Mouse (Mus musculus) liver, embryonic 11.5 days (tissue): ENCODE measurements around the gene Mrps17. TPM values are rescaled to one million over a fixed set of nuclear protein-coding genes. Genes with fewer than 3 reads are reported as not detected.

Experiments
- ATAC-seq: fragments of 200-750 bp; cut with Nextera tagmentation; replicated peaks from 2 replicates; pipeline ENCODE4 v1.8.0; 2017; ENCODE audit warnings: moderate number of reproducible peaks, mild to moderate bottlenecking, moderate TSS enrichment, moderate library complexity; ENCODE audit not compliant: low FRiP score
- DNase-seq: peaks from one replicate; pipeline ENCODE4 v3.0.0-alpha.2; 2017; ENCODE audit warnings: low spot score
- H3K27ac ChIP-seq: fragments of 300-500 bp; sonication (generic); 2 replicates; pipeline ENCODE4 v1.5.1; 2014; ENCODE audit warnings: mild to moderate bottlenecking, low read depth, low read length, control low read depth
- H3K27me3 ChIP-seq: fragments of 300-500 bp; sonication (generic); replicated peaks from 2 replicates; pipeline ENCODE4 v1.6.1; 2014; ENCODE audit warnings: low read length, mixed read lengths; ENCODE audit not compliant: control insufficient read depth, insufficient read depth
- H3K36me3 ChIP-seq: fragments of 300-500 bp; sonication (generic); 2 replicates; pipeline ENCODE4 v1.6.1; 2014; ENCODE audit warnings: mild to moderate bottlenecking, low read length, moderate library complexity, mixed read lengths; ENCODE audit not compliant: control insufficient read depth, insufficient read depth
- H3K4me1 ChIP-seq: fragments of 300-500 bp; sonication (generic); replicated peaks from 2 replicates; pipeline ENCODE4 v1.6.1; 2014; ENCODE audit warnings: low read length, mixed read lengths; ENCODE audit not compliant: control insufficient read depth, insufficient read depth
- H3K4me2 ChIP-seq: fragments of 300-500 bp; sonication (generic); 2 replicates; pipeline ENCODE4 v1.6.1; 2014; ENCODE audit warnings: mild to moderate bottlenecking, control low read depth, moderate library complexity
- H3K4me3 ChIP-seq: fragments of 300-500 bp; sonication (generic); 2 replicates; pipeline ENCODE4 v1.5.1; 2014; ENCODE audit warnings: low read depth, low read length, control low read depth
- H3K9ac ChIP-seq: fragments of 300-500 bp; sonication (generic); 2 replicates; pipeline ENCODE4 v1.6.1; 2014; ENCODE audit warnings: low read depth, low read length, control low read depth
- H3K9me3 ChIP-seq: fragments of 300-500 bp; sonication (generic); 2 replicates; pipeline ENCODE4 v1.6.1; 2016; ENCODE audit warnings: low read length, inconsistent platforms, mixed read lengths; ENCODE audit not compliant: control insufficient read depth
- WGBS: fragments of 180-500 bp; shearing (Covaris S2); extraction: QIAGEN DNeasy Blood & Tissue Kit; methylation state at CpG from one replicate; pipeline ENCODE4 v1.1.7; 2014; 5-methylcytosine and 5-hydroxymethylcytosine counted together
- polyA plus RNA-seq: library from polyadenylated mRNA; unstranded; fragments of >200 nt; fragmentation: Nextera tagmentation; extraction: Ambion mirVana; gene quantifications from 2 replicates; pipeline ENCODE4 v1.2.1, GENCODE M21; 2014

Gene Mrps17
- polyA plus RNA-seq, 1 experiment from 2014 or later, result 221 TPM

DNA sequence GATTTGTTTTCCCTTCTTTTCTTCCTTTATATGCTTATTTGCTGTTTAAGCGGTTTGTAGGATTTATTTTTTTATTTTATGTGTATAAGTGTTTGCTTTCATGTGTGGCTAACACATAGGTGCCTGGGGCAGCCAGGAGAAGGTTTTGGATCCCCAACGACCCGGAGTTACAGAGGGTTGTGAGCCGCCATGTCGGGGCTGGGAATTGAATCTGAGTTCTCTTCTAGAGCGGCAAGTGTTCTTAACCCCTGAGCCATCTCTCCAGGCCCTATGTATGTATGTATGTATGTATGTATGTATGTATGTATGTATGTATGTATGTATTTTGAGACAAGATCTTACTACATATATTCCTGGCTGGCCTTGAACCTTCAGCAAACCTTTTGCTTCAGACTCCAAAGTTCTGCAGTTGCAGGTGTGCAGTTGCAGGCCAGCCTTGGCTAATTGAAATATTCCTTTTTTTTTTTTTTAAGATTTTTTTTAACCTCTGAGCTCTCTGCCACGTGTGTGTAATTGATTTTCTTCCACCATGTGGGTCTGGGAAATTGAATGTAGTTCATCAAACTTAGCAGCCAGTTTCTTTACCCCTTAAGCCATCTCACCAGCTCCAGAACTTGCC is 10.6 kb downstream of the Mrps17 start:
- Histone ChIP-seq H3K4me2 (peak overlapping the region; percentile 64), H3K4me3 (peak overlapping the region; percentile 85), H3K4me1 (peaks cover 52% of the 10 kb centered on the region), H3K9me3 (no peaks in the 10 kb centered on the region), H3K36me3 (no peaks in the 10 kb centered on the region), H3K27me3 (no peaks in the 10 kb centered on the region), H3K27ac (peak overlapping the region; percentile 99), H3K9ac (peak overlapping the region; percentile 96)
- DNase-seq, result no peak
- ATAC-seq, result no peak
- 20% methylated on average over 7 of the region's 7 CpGs for WGBS

DNA sequence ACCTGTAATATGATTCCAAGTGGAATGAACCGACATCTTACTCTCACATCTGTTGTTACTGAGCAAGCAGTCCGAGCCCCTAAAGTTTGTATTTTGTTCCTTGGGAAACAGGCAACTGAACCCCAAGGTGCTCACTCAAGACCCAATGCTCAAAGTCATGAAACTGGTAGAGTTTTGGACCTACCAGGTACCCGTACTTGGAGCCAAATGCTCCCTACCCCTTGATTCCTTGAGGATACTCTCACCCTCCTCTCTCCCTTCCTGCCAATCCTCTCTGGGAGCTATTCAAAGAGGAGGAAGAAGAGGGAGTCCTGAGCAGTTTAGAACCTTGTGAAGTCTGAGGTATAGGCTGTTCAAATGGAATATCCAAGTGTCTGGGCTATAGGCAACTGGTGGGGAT is 11.5 kb downstream of the Mrps17 start:
- no peak overlapping the region for H3K9ac ChIP-seq
- peak overlapping the region; percentile 62 for H3K27ac ChIP-seq
- DNase-seq (no peak), ATAC-seq (no peak)
- H3K36me3 ChIP-seq, result no peaks in the 10 kb centered on the region
- 77% methylated on average over 3 of the region's 3 CpGs for WGBS
- H3K4me3 ChIP-seq, result peak overlapping the region; percentile 85
- peaks cover 57% of the 10 kb centered on the region for H3K4me1 ChIP-seq
- H3K27me3 ChIP-seq, result no peaks in the 10 kb centered on the region
- H3K9me3 ChIP-seq, result no peaks in the 10 kb centered on the region
- peak overlapping the region; percentile 64 for H3K4me2 ChIP-seq

DNA sequence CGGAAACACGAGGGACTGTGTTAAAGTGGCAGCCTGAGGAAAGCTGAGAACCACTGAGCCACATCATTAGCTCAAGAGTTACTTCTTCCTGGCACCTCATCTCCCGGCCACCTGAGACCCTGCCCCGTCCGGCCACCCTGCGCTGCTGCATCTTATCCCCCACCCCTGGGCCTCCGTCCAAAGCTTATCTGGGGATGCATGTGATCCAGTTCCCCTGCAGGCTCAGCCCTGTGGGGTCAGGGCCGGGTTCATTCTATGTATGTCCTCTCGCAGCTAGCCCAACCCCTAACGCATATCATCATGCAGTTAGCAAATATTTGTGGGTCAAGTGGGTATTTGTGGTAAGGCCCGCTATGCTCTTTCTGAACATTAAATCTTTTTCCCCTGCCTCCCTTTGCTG is 14.0 kb downstream of the Mrps17 start:
- H3K4me3 ChIP-seq, result no peak overlapping the region; the same call in 1 of the 2 replicates
- H3K9me3 ChIP-seq, result no peaks in the 10 kb centered on the region
- H3K27me3 ChIP-seq, result no peaks in the 10 kb centered on the region
- H3K4me1 ChIP-seq, result peaks cover 49% of the 10 kb centered on the region
- DNase-seq (peak; percentile 54), ATAC-seq (peak; percentile 47)
- peak overlapping the region; percentile 52 for H3K4me2 ChIP-seq
- 30% methylated on average over 11 of the region's 11 CpGs for WGBS
- peak overlapping the region; percentile 31 for H3K9ac ChIP-seq
- no peaks in the 10 kb centered on the region for H3K36me3 ChIP-seq
- H3K27ac ChIP-seq, result peak overlapping the region; percentile 65

DNA sequence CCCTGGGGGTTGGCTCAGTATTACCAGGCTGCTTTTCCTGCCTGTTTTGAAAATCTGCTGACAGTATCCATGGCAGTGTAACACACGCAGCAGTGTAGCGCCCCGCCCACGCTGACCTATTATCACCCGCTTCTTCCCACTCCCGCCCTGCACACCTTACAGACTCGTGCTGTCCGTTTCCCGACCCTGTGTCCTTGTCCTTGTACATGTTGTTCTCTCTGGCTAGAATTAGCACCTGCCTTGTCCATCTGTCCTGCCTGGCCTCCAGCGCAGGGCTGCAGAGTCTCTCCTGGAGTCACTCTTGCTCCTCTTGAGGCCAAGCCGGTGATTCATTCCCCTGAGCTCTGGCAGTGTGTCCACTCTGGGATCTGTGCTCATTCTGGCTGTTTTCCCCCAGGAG is 15.0 kb downstream of the Mrps17 start:
- peak overlapping the region; percentile 31 for H3K9ac ChIP-seq
- peak; percentile 67 for ATAC-seq
- H3K36me3 ChIP-seq, result peaks cover 4% of the 10 kb centered on the region; the same call in 1 of the 2 replicates
- 54% methylated on average over 11 of the region's 11 CpGs for WGBS
- H3K27ac ChIP-seq, result peak overlapping the region; percentile 65
- H3K9me3 ChIP-seq, result no peaks in the 10 kb centered on the region
- DNase-seq, result no peak
- H3K4me3 ChIP-seq, result 0 out of 2 replicates have a peak overlapping the region, but pooled peaks have one; percentile 1
- peaks cover 49% of the 10 kb centered on the region for H3K4me1 ChIP-seq
- H3K27me3 ChIP-seq, result no peaks in the 10 kb centered on the region
- peak overlapping the region; percentile 52 for H3K4me2 ChIP-seq

DNA sequence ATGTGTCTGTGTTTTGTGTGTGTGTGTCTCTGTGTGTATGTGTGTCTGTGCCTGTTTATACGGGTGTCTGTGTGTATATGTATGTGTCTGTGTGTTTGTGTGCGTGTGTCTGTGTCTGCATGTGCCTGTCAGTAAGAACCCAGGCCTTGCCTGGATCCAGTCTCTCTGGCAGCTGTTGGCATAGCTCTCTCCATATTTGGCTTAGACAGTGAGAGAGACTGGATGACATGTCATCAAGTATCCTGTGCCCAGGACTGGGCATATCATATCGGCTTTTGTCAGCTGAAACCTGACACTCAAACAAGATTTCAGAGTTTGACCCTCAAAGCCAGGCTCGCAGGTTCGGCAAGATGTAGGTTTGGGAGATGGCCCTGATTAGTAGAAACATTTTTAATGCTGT is 15.7 kb downstream of the Mrps17 start:
- Histone ChIP-seq H3K36me3 (peaks cover 4% of the 10 kb centered on the region; the same call in 1 of the 2 replicates), H3K4me1 (peaks cover 48% of the 10 kb centered on the region), H3K9ac (peak overlapping the region; percentile 31), H3K4me3 (no peak overlapping the region), H3K27ac (peak overlapping the region; percentile 48; the same call in 1 of the 2 replicates), H3K27me3 (no peaks in the 10 kb centered on the region), H3K4me2 (no peak overlapping the region; the same call in 1 of the 2 replicates), H3K9me3 (no peaks in the 10 kb centered on the region)
- DNase-seq (no peak), ATAC-seq (no peak)
- WGBS, result 66% methylated on average over 5 of the region's 5 CpGs

DNA sequence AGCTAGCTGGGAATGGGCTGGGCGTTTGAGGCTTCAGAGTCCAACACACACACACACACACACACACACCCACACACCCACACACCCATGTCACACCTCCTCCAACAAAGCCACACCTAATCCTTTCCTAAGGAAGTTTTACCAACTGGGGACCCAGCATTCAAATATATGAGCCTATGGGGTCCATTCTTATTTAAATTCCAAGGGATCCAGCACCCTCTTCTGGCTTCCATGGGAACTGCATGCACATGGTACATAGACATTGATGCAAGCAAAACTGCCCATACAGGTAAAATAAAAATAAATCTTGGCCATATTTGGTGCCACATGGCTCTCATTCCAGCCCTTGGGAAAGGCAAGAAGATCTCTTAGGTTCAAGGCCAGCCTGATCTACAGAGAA is 25.7 kb downstream of the Mrps17 start:
- DNase-seq, result no peak
- no peak overlapping the region for H3K4me3 ChIP-seq
- peaks cover 10% of the 10 kb centered on the region; the same call in 1 of the 2 replicates for H3K36me3 ChIP-seq
- ATAC-seq, result no peak
- H3K27ac ChIP-seq, result no peak overlapping the region
- no peak overlapping the region for H3K4me2 ChIP-seq
- no peak overlapping the region for H3K9ac ChIP-seq
- no peaks in the 10 kb centered on the region for H3K27me3 ChIP-seq
- H3K9me3 ChIP-seq, result no peaks in the 10 kb centered on the region
- WGBS, result 89% methylated on average over 1 of the region's 1 CpGs
- H3K4me1 ChIP-seq, result peaks cover 22% of the 10 kb centered on the region

DNA sequence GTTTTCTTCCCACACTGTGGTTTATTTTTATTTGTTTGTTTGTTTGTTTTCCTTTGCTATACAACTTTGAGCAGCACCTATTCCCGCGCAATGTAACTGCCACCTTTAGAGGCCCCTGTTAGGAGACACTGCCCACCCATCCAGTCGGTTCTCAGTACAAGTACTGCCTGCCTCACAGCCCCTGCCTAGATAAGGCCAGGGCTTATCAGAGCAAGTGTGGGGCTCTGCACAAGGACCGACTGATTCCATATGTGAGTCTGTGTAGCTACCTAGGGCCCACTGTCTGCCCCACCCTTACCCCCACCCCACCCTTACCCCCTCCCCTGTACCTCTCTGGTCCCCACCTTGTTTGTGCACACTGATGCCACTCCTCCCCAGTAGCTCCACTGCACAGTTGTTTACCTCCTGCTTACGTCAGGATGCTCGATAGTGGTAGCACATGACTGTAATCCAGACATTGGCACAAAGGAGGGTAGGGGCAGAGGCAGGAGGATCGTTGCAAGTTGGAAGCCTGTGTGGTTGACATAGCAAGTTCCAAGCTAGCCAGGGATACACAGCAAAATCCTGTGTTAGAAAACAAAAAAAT is 27.7 kb downstream of the Mrps17 start:
- H3K27me3 ChIP-seq, result no peaks in the 10 kb centered on the region
- DNase-seq, result peak; percentile 43
- peak overlapping the region; percentile 33 for H3K4me2 ChIP-seq
- peak; percentile 97 for ATAC-seq
- peaks cover 22% of the 10 kb centered on the region for H3K4me1 ChIP-seq
- H3K36me3 ChIP-seq, result peaks cover 17% of the 10 kb centered on the region
- H3K4me3 ChIP-seq, result no peak overlapping the region
- H3K9me3 ChIP-seq, result no peaks in the 10 kb centered on the region
- peak overlapping the region; percentile 73 for H3K27ac ChIP-seq
- WGBS, result 38% methylated on average over 7 of the region's 7 CpGs
- no peak overlapping the region for H3K9ac ChIP-seq

DNA sequence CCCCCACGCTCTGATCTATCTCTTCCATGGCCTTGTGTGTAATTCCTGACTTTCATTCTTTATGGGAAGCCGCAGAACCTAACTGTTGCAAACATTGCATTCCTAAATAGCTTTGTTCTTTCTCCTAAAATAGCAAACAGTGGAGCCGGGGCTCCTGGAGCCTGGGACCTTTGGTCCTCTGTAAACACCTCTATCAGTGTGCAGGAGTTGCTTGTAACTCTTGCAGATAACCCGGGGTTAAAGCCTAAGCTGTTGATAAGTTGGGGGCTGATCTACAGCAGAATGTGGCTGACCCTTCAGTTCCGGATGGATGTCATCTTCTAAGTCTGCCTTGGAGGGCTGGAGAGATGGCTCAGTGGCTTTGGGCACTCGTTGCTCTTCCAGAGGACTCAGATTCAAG is 28.8 kb downstream of the Mrps17 start:
- H3K9ac ChIP-seq, result peak overlapping the region; percentile 17

DNA sequence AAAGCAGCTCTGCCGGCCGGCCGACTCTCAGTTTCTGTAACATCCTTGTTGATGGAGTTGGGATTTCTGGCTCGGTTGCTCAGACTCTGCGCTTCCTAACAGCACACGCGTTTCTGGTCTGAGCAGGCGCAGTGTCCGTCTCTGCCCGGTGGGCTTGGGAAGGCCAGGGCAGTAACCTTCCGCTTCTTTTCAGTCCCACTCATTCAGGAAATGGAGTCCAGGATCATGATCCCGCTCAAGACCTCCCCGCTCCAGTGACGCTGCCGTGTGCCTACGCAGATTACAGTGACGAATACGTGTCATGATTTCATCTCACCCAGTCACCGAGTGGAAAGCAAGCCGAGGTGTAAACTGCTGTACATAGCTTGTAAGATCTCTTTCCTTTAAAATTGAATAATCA is 41.6 kb downstream of the Mrps17 start:
- Histone ChIP-seq H3K4me3 (no peak overlapping the region), H3K27me3 (no peaks in the 10 kb centered on the region), H3K4me2 (no peak overlapping the region), H3K9ac (no peak overlapping the region), H3K36me3 (no peaks in the 10 kb centered on the region), H3K27ac (no peak overlapping the region), H3K9me3 (no peaks in the 10 kb centered on the region), H3K4me1 (no peaks in the 10 kb centered on the region)
- 91% methylated on average over 20 of the region's 20 CpGs for WGBS
- DNase-seq (no peak), ATAC-seq (no peak)

More for the DNA sequence above, 28.8 kb downstream of the Mrps17 start:
- Histone ChIP-seq H3K27me3 (no peaks in the 10 kb centered on the region), H3K4me2 (peak overlapping the region; percentile 33), H3K4me1 (peaks cover 22% of the 10 kb centered on the region), H3K36me3 (peaks cover 17% of the 10 kb centered on the region), H3K27ac (peak overlapping the region; percentile 73), H3K4me3 (no peak overlapping the region), H3K9me3 (no peaks in the 10 kb centered on the region)
- WGBS, result 32% methylated on average over 6 of the region's 6 CpGs
- peak; percentile 53 for ATAC-seq
- DNase-seq, result no peak
